Comparison of ENCODE assay signal across 27 mouse cellular contexts in genomic region chr11:18888651-18889050, GRCm38 (mm10).
"Had no signal": no experiment of that assay in that cellular context is flagged by ENCODE, and none has a peak within 500 bp of the region (broad histone marks: within the 10 kb centered on the region; RNA-seq: fewer than 3 reads in every experiment).

No protein-coding gene starts in this region.

- H3K9ac ChIP-seq: embryonic facial prominence, embryonic 12.5 days; embryonic facial prominence, embryonic 13.5 days; embryonic facial prominence, embryonic 15.5 days; forebrain, embryonic 12.5 days; forebrain, embryonic 13.5 days; forebrain, embryonic 15.5 days; forebrain, postnatal 0 days had no signal

- H3K36me3 ChIP-seq: embryonic facial prominence, embryonic 10.5 days; embryonic facial prominence, embryonic 12.5 days; embryonic facial prominence, embryonic 13.5 days; embryonic facial prominence, embryonic 15.5 days; forebrain, embryonic 10.5 days; forebrain, embryonic 12.5 days; forebrain, embryonic 15.5 days had no signal

- H3K4me2 ChIP-seq: embryonic facial prominence, embryonic 12.5 days; embryonic facial prominence, embryonic 13.5 days; embryonic facial prominence, embryonic 15.5 days; forebrain, embryonic 12.5 days; forebrain, embryonic 13.5 days; forebrain, embryonic 15.5 days had no signal

- H3K4me1 ChIP-seq: embryonic facial prominence, embryonic 15.5 days had no signal

- H3K27me3 ChIP-seq: embryonic facial prominence, embryonic 12.5 days; embryonic facial prominence, embryonic 15.5 days had no signal

- ATAC-seq: forebrain, embryonic 13.5 days; forebrain, embryonic 14.5 days; forebrain, embryonic 15.5 days; forebrain, embryonic 16.5 days; forebrain, postnatal 0 days had no signal

- H3K4me3 ChIP-seq: embryonic facial prominence, embryonic 10.5 days; embryonic facial prominence, embryonic 12.5 days; embryonic facial prominence, embryonic 13.5 days; embryonic facial prominence, embryonic 15.5 days; erythroblast, embryonic 14.5 days; forebrain, embryonic 10.5 days; forebrain, embryonic 12.5 days; forebrain, embryonic 13.5 days; forebrain, embryonic 15.5 days; gastrocnemius, adult 2 months; heart, adult 2 months had no signal

- DNase-seq: cerebellum, adult 8-10 months; cerebellum, adult 9-10 months; cerebellum, adult 9-11 months; cerebellum, postnatal 10 days; cerebellum, postnatal 14 days; cerebellum, postnatal 25 days; cerebellum, postnatal 36 days; forebrain, postnatal 0 days; gastrocnemius, adult 2 months; gastrocnemius, postnatal 10 days; gastrocnemius, postnatal 14 days; gastrocnemius, postnatal 25 days; gastrocnemius, postnatal 36 days; heart, adult 11 months; heart, adult 18-20 months; heart, adult 2 months had no signal

- H3K27ac ChIP-seq: embryonic facial prominence, embryonic 10.5 days; embryonic facial prominence, embryonic 12.5 days; embryonic facial prominence, embryonic 13.5 days; embryonic facial prominence, embryonic 15.5 days; forebrain, embryonic 10.5 days; forebrain, embryonic 12.5 days; forebrain, embryonic 13.5 days; forebrain, embryonic 15.5 days; gastrocnemius, adult 2 months; heart, adult 2 months had no signal

- H3K9me3 ChIP-seq: embryonic facial prominence, embryonic 10.5 days; embryonic facial prominence, embryonic 12.5 days; embryonic facial prominence, embryonic 13.5 days; embryonic facial prominence, embryonic 15.5 days; forebrain, embryonic 10.5 days; forebrain, embryonic 12.5 days; forebrain, embryonic 13.5 days; forebrain, embryonic 15.5 days had no signal
